In genomic region chr11:72067326-72067725, GRCm38 (mm10) we compare ENCODE assay signal across 20 mouse cellular contexts. TPM values are rescaled to one million over a fixed set of nuclear protein-coding genes. Genes with fewer than 3 reads are reported as not detected.
DNase-seq lines count a peak whose midpoint lies in the region; ATAC-seq and TF ChIP-seq lines count a peak whose summit lies in the region.
"Had no signal": no experiment of that assay in that cellular context is flagged by ENCODE, and none has a peak within 500 bp of the region (broad histone marks: within the 10 kb centered on the region; RNA-seq: fewer than 3 reads in every experiment).

No protein-coding gene starts in this region.

- no peaks in the 10 kb centered on the region for H3K36me3 ChIP-seq in forebrain, embryonic 14.5 days (ENCODE audit: control insufficient read depth, insufficient read depth, low read length)
- H3K36me3 ChIP-seq in forebrain, embryonic 11.5 days (ENCODE audit: control insufficient read depth, insufficient read depth, low read length) = no peaks in the 10 kb centered on the region
- no peaks in the 10 kb centered on the region for H3K36me3 ChIP-seq in midbrain, embryonic 10.5 days
- peaks cover 6% of the 10 kb centered on the region; the same call in 1 of the 2 replicates for H3K36me3 ChIP-seq in midbrain, embryonic 16.5 days (ENCODE audit: control insufficient read depth, insufficient read depth, low read length)
- H3K36me3 ChIP-seq in midbrain, postnatal 0 days (ENCODE audit: insufficient read depth, low read length) = peaks cover 10% of the 10 kb centered on the region
- H3K36me3 ChIP-seq in embryonic facial prominence, embryonic 10.5 days (replicated peaks) = no peaks in the 10 kb centered on the region
- H3K36me3 ChIP-seq: embryonic facial prominence, embryonic 12.5 days; intestine, embryonic 15.5 days; liver, embryonic 12.5 days; lung, embryonic 15.5 days had no signal

- no peaks in the 10 kb centered on the region; the same call in 1 of the 2 replicates for H3K9me3 ChIP-seq in forebrain, embryonic 14.5 days (replicated peaks; ENCODE audit: control insufficient read depth, low read length)
- no peaks in the 10 kb centered on the region for H3K9me3 ChIP-seq in forebrain, embryonic 11.5 days (ENCODE audit: control insufficient read depth, low read length)
- H3K9me3 ChIP-seq in midbrain, embryonic 10.5 days (replicated peaks) = peaks cover 5% of the 10 kb centered on the region; the same call in 1 of the 2 replicates
- peaks cover 13% of the 10 kb centered on the region for H3K9me3 ChIP-seq in midbrain, embryonic 16.5 days (replicated peaks; ENCODE audit: control insufficient read depth, low read length, poor library complexity, severe bottlenecking)
- H3K9me3 ChIP-seq in midbrain, postnatal 0 days (ENCODE audit: low read length) = peaks cover 14% of the 10 kb centered on the region
- peaks cover 15% of the 10 kb centered on the region; the same call in 1 of the 2 replicates for H3K9me3 ChIP-seq in embryonic facial prominence, embryonic 10.5 days
- H3K9me3 ChIP-seq: intestine, embryonic 15.5 days had no signal

- H3K27ac ChIP-seq in forebrain, embryonic 14.5 days (ENCODE audit: low read depth, low read length) = peak overlapping the region; percentile 75
- H3K27ac ChIP-seq in forebrain, embryonic 11.5 days (ENCODE audit: low read depth, low read length) = no peak overlapping the region
- 0 out of 2 replicates have a peak overlapping the region, but pooled peaks have one; percentile 2 for H3K27ac ChIP-seq in midbrain, embryonic 10.5 days (replicated peaks)
- H3K27ac ChIP-seq in midbrain, embryonic 16.5 days (ENCODE audit: low read length) = no peak overlapping the region
- no peak overlapping the region for H3K27ac ChIP-seq in midbrain, postnatal 0 days (ENCODE audit: low read depth, low read length)
- no peak overlapping the region for H3K27ac ChIP-seq in embryonic facial prominence, embryonic 10.5 days (replicated peaks)
- H3K27ac ChIP-seq: embryonic facial prominence, embryonic 12.5 days; intestine, embryonic 15.5 days; liver, embryonic 12.5 days; lung, embryonic 15.5 days had no signal

- WGBS in forebrain, embryonic 14.5 days = 61% methylated on average over 5 of the region's 5 CpGs
- 78% methylated on average over 5 of the region's 5 CpGs for WGBS in forebrain, embryonic 11.5 days
- 84% methylated on average over 5 of the region's 5 CpGs for WGBS in midbrain, embryonic 10.5 days
- 81% methylated on average over 5 of the region's 5 CpGs for WGBS in midbrain, embryonic 16.5 days
- 81% methylated on average over 5 of the region's 5 CpGs for WGBS in midbrain, postnatal 0 days
- 81% methylated on average over 5 of the region's 5 CpGs for whole genome bisulfite sequencing in embryonic facial prominence, embryonic 10.5 days

- H3K27me3 ChIP-seq in forebrain, embryonic 14.5 days (replicated peaks; ENCODE audit: control insufficient read depth, insufficient read depth, low read length) = no peaks in the 10 kb centered on the region
- no peaks in the 10 kb centered on the region for H3K27me3 ChIP-seq in forebrain, embryonic 11.5 days (ENCODE audit: control insufficient read depth, insufficient read depth, low read length)
- H3K27me3 ChIP-seq in midbrain, embryonic 10.5 days (ENCODE audit: low read depth, poor library complexity, severe bottlenecking) = no peaks in the 10 kb centered on the region
- H3K27me3 ChIP-seq in midbrain, embryonic 16.5 days (ENCODE audit: control insufficient read depth, insufficient read depth, low read depth, low read length) = no peaks in the 10 kb centered on the region
- H3K27me3 ChIP-seq in midbrain, postnatal 0 days (ENCODE audit: insufficient read depth, low read length) = no peaks in the 10 kb centered on the region
- H3K27me3 ChIP-seq in embryonic facial prominence, embryonic 10.5 days (replicated peaks; ENCODE audit: low read depth, poor library complexity, severe bottlenecking) = 0 out of 2 replicates have a peak, but pooled peaks cover 3% of the 10 kb centered on the region
- H3K27me3 ChIP-seq: embryonic facial prominence, embryonic 12.5 days; intestine, embryonic 15.5 days; lung, embryonic 15.5 days had no signal

- DNase-seq in forebrain, embryonic 14.5 days (ENCODE audit: low spot score) = peak; percentile 58
- no peak for DNase-seq in forebrain, embryonic 11.5 days (ENCODE audit: low spot score)
- DNase-seq in midbrain, embryonic 10.5 days (ENCODE audit: low spot score) = no peak
- DNase-seq in cerebellum, adult 9-10 months = peak; percentile 82
- peak; percentile 54 for DNase-seq in midbrain, postnatal 0 days (ENCODE audit: low spot score)
- DNase-seq in embryonic facial prominence, embryonic 10.5 days (ENCODE audit: low spot score) = no peak
- DNase-seq in thymus, postnatal 0 days (ENCODE audit: low spot score) = no peak
- DNase-seq: adrenal gland, adult 2 months; heart, adult 11 months; heart, postnatal 4 days; thymus, postnatal 36 days had no signal

- no peak overlapping the region; the same call in 1 of the 2 replicates for H3K9ac ChIP-seq in forebrain, embryonic 14.5 days (ENCODE audit: low read length)
- no peak overlapping the region for H3K9ac ChIP-seq in forebrain, embryonic 11.5 days (ENCODE audit: low read length)
- no peak overlapping the region for H3K9ac ChIP-seq in midbrain, embryonic 16.5 days (ENCODE audit: low read depth, low read length)
- H3K9ac ChIP-seq in midbrain, postnatal 0 days (replicated peaks; ENCODE audit: low read length, poor library complexity, severe bottlenecking) = 0 out of 2 replicates have a peak overlapping the region, but pooled peaks have one; percentile 29
- H3K9ac ChIP-seq: embryonic facial prominence, embryonic 12.5 days; intestine, embryonic 15.5 days; liver, embryonic 12.5 days; lung, embryonic 15.5 days had no signal

- no peak overlapping the region for H3K4me3 ChIP-seq in forebrain, embryonic 14.5 days (ENCODE audit: low read depth, low read length)
- H3K4me3 ChIP-seq in forebrain, embryonic 11.5 days (ENCODE audit: low read depth, low read length) = no peak overlapping the region
- no peak overlapping the region for H3K4me3 ChIP-seq in midbrain, embryonic 10.5 days
- H3K4me3 ChIP-seq in midbrain, embryonic 16.5 days (ENCODE audit: low read depth, low read length) = no peak overlapping the region
- H3K4me3 ChIP-seq in midbrain, postnatal 0 days (ENCODE audit: low read depth, low read length) = no peak overlapping the region
- no peak overlapping the region for H3K4me3 ChIP-seq in embryonic facial prominence, embryonic 10.5 days
- H3K4me3 ChIP-seq: embryonic facial prominence, embryonic 12.5 days; intestine, embryonic 15.5 days; liver, embryonic 12.5 days; lung, embryonic 15.5 days had no signal

- no peak overlapping the region for H3K4me2 ChIP-seq in forebrain, embryonic 14.5 days (ENCODE audit: low read length)
- no peak overlapping the region for H3K4me2 ChIP-seq in forebrain, embryonic 11.5 days (ENCODE audit: low read depth, low read length, severe bottlenecking)
- H3K4me2 ChIP-seq in midbrain, embryonic 16.5 days (ENCODE audit: low read length) = no peak overlapping the region
- no peak overlapping the region for H3K4me2 ChIP-seq in midbrain, postnatal 0 days (ENCODE audit: low read depth, low read length, poor library complexity, severe bottlenecking)
- H3K4me2 ChIP-seq: embryonic facial prominence, embryonic 12.5 days; intestine, embryonic 15.5 days; liver, embryonic 12.5 days; lung, embryonic 15.5 days had no signal

- 0 out of 2 replicates have a peak, but pooled peaks have one; percentile 24 for ATAC-seq in forebrain, embryonic 14.5 days
- no peak for ATAC-seq in forebrain, embryonic 11.5 days (replicated peaks; ENCODE audit: low FRiP score)
- no peak for ATAC-seq in midbrain, embryonic 16.5 days
- ATAC-seq in midbrain, postnatal 0 days (ENCODE audit: low FRiP score) = no peak
- ATAC-seq: intestine, embryonic 15.5 days; liver, embryonic 12.5 days had no signal

- TF ChIP-seq CTCF in midbrain, postnatal 0 days (IDR thresholded peaks at IDR 0.05) = no peak

- H3K4me1 ChIP-seq in forebrain, embryonic 14.5 days (ENCODE audit: control insufficient read depth, insufficient read depth, low read length) = peaks cover 14% of the 10 kb centered on the region; the same call in 1 of the 2 replicates
- H3K4me1 ChIP-seq in forebrain, embryonic 11.5 days (replicated peaks; ENCODE audit: control insufficient read depth, insufficient read depth, low read length) = no peaks in the 10 kb centered on the region; the same call in 1 of the 2 replicates
- peaks cover 27% of the 10 kb centered on the region for H3K4me1 ChIP-seq in midbrain, embryonic 10.5 days
- H3K4me1 ChIP-seq in midbrain, embryonic 16.5 days (ENCODE audit: control insufficient read depth, insufficient read depth, low read length) = no peaks in the 10 kb centered on the region
- no peaks in the 10 kb centered on the region for H3K4me1 ChIP-seq in midbrain, postnatal 0 days (ENCODE audit: insufficient read depth, low read length)
- peaks cover 5% of the 10 kb centered on the region for H3K4me1 ChIP-seq in embryonic facial prominence, embryonic 10.5 days
- H3K4me1 ChIP-seq: embryonic facial prominence, embryonic 12.5 days; intestine, embryonic 15.5 days; liver, embryonic 12.5 days; lung, embryonic 15.5 days had no signal

RNA-seq across cellular contexts. Expression of gene Pimreg, which starts 25.5 kb away (rescaled TPM):
- 97.8 and 123 TPM in 2 replicates for polyA plus RNA-seq in forebrain, embryonic 14.5 days (2014; fragmentation: Nextera tagmentation; extraction: Ambion mirVana)
- polyA plus RNA-seq in forebrain, embryonic 11.5 days (2014; fragmentation: Nextera tagmentation; extraction: Ambion mirVana) = 228 and 241 TPM in 2 replicates
- polyA plus RNA-seq in midbrain, embryonic 10.5 days (2016; fragmentation: Nextera tagmentation; extraction: Ambion mirVana) = 251 and 280 TPM in 2 replicates
- 19.4 and 24.5 TPM in 2 replicates for polyA plus RNA-seq in midbrain, embryonic 16.5 days (2015; fragmentation: Nextera tagmentation; extraction: Ambion mirVana)
- 10.2 and 10.9 TPM in 2 replicates for total RNA-seq in midbrain, postnatal 0 days (2014; rRNA removed)
- polyA plus RNA-seq in midbrain, postnatal 0 days (2015; fragmentation: Nextera tagmentation; extraction: Ambion mirVana) = 11.5 and 13.0 TPM in 2 replicates
- 219 and 242 TPM in 2 replicates for polyA plus RNA-seq in embryonic facial prominence, embryonic 10.5 days (2016; fragmentation: Nextera tagmentation; extraction: Ambion mirVana)
- polyA plus RNA-seq in thymus, postnatal 0 days (2015; fragmentation: Nextera tagmentation; extraction: Ambion mirVana) = 74.2 and 88.2 TPM in 2 replicates
- total RNA-seq: gastrocnemius, adult 18-20 months had no signal

RNA-seq across cellular contexts. Expression of gene Aipl1, which starts 30.0 kb away (rescaled TPM):
- 0.09 TPM in 2 replicates for polyA plus RNA-seq in forebrain, embryonic 14.5 days (2014; fragmentation: Nextera tagmentation; extraction: Ambion mirVana)
- polyA plus RNA-seq in forebrain, embryonic 11.5 days (2014; fragmentation: Nextera tagmentation; extraction: Ambion mirVana) = 0.20 and 0.41 TPM in 2 replicates
- 0.67 and 0.97 TPM in 2 replicates for polyA plus RNA-seq in midbrain, embryonic 10.5 days (2016; fragmentation: Nextera tagmentation; extraction: Ambion mirVana)
- polyA plus RNA-seq in midbrain, embryonic 16.5 days (2015; fragmentation: Nextera tagmentation; extraction: Ambion mirVana) = 0.34 and 0.65 TPM in 2 replicates
- total RNA-seq in midbrain, postnatal 0 days (2014; rRNA removed) = 0.47 and 0.55 TPM in 2 replicates
- polyA plus RNA-seq in midbrain, postnatal 0 days (2015; fragmentation: Nextera tagmentation; extraction: Ambion mirVana) = 0.50 and 0.51 TPM in 2 replicates
- polyA plus RNA-seq in embryonic facial prominence, embryonic 10.5 days (2016; fragmentation: Nextera tagmentation; extraction: Ambion mirVana) = 0.36 and 0.52 TPM in 2 replicates
- 1.2 and 1.6 TPM in 2 replicates for polyA plus RNA-seq in thymus, postnatal 0 days (2015; fragmentation: Nextera tagmentation; extraction: Ambion mirVana)
- total RNA-seq: adrenal gland, adult 2 months; gastrocnemius, adult 18-20 months; layer of hippocampus, postnatal 36 days; left cerebral cortex, postnatal 36 days had no signal
- polyA plus RNA-seq: large intestine, adult 2 months had no signal

Comparison
In these comparisons a context has a peak if more than half of its experiments do, and no peak if none do; other contexts are left out.
1. DNase-seq: peak in forebrain, embryonic 14.5 days (single experiment), cerebellum, adult 9-10 months (single experiment) and midbrain, postnatal 0 days (single experiment); none in forebrain, embryonic 11.5 days (single experiment), midbrain, embryonic 10.5 days (single experiment), embryonic facial prominence, embryonic 10.5 days (single experiment) and thymus, postnatal 0 days (single experiment).
2. H3K27ac ChIP-seq: peak in forebrain, embryonic 14.5 days (single experiment) and midbrain, embryonic 10.5 days (single experiment); none in forebrain, embryonic 11.5 days (single experiment), midbrain, embryonic 16.5 days (single experiment), midbrain, postnatal 0 days (single experiment) and embryonic facial prominence, embryonic 10.5 days (single experiment).